Mouse (Mus musculus) midbrain, embryonic 16.5 days (tissue): ENCODE measurements around the gene Siglec1. TPM values are rescaled to one million over a fixed set of nuclear protein-coding genes. Genes with fewer than 3 reads are reported as not detected.
"Not testable (repeated sequence)": the region's sequence is repeated elsewhere in the genome, so short reads cannot be mapped to it uniquely, and the experiment has no call there.

ENCODE experiments used
- ATAC-seq: fragments of 200-750 bp; cut with Nextera tagmentation; 2 replicates; pipeline ENCODE4 v1.8.0; 2017; ENCODE audit warnings: moderate TSS enrichment
- H3K27ac ChIP-seq: fragments of 300-500 bp; sonication (generic); 2 replicates; pipeline ENCODE4 v1.5.1; 2014; ENCODE audit warnings: mild to moderate bottlenecking, low read length, mixed read lengths
- H3K27me3 ChIP-seq: fragments of 300-500 bp; sonication (generic); 2 replicates; pipeline ENCODE4 v1.6.1; 2014; ENCODE audit warnings: low read depth, low read length, mixed read lengths; ENCODE audit not compliant: control insufficient read depth, insufficient read depth
- H3K36me3 ChIP-seq: fragments of 300-500 bp; sonication (generic); 2 replicates; pipeline ENCODE4 v1.6.1; 2014; ENCODE audit warnings: mild to moderate bottlenecking, low read length, moderate library complexity, mixed read lengths; ENCODE audit not compliant: control insufficient read depth, insufficient read depth
- H3K4me1 ChIP-seq: fragments of 300-500 bp; sonication (generic); 2 replicates; pipeline ENCODE4 v1.6.1; 2014; ENCODE audit warnings: mild to moderate bottlenecking, low read length, mixed read lengths; ENCODE audit not compliant: control insufficient read depth, insufficient read depth
- H3K4me2 ChIP-seq: fragments of 300-500 bp; sonication (generic); 2 replicates; pipeline ENCODE4 v1.6.1; 2014; ENCODE audit warnings: mild to moderate bottlenecking, low read length, mixed read lengths
- H3K4me3 ChIP-seq: fragments of 300-500 bp; sonication (generic); 2 replicates; pipeline ENCODE4 v1.5.1; 2014; ENCODE audit warnings: low read depth, mild to moderate bottlenecking, low read length, moderate library complexity, mixed read lengths
- H3K9ac ChIP-seq: fragments of 300-500 bp; sonication (generic); 2 replicates; pipeline ENCODE4 v1.6.1; 2014; ENCODE audit warnings: low read depth, low read length, mixed read lengths
- H3K9me3 ChIP-seq: fragments of 300-500 bp; sonication (generic); replicated peaks from 2 replicates; pipeline ENCODE4 v1.6.1; 2014; ENCODE audit warnings: mild to moderate bottlenecking, low read length, mixed read lengths; ENCODE audit not compliant: control insufficient read depth, poor library complexity, severe bottlenecking
- WGBS: fragments of 180-500 bp; shearing (Covaris S2); extraction: QIAGEN DNeasy Blood & Tissue Kit; methylation state at CpG from one replicate; pipeline ENCODE4 v1.1.7; 2014; 5-methylcytosine and 5-hydroxymethylcytosine counted together
- polyA plus RNA-seq: library from polyadenylated mRNA; unstranded; fragments of >200 nt; fragmentation: Nextera tagmentation; extraction: Ambion mirVana; gene quantifications from 2 replicates; pipeline ENCODE4 v1.2.1, GENCODE M21; 2015

Gene Siglec1
- polyA plus RNA-seq, 1 experiment from 2014 or later: 0.18 TPM

- H3K9me3 ChIP-seq, H3K27me3 ChIP-seq, H3K4me1 ChIP-seq, H3K36me3 ChIP-seq, H3K4me3 ChIP-seq, H3K9ac ChIP-seq, ATAC-seq, H3K27ac ChIP-seq, H3K4me2 ChIP-seq: not testable (repeated sequence)
- WGBS: 70% methylated on average over 4 of the region's 4 CpGs
These were observed 18.5 kb upstream of the Siglec1 start for GRCm38 (mm10) chr2:131105061-131105460.

- H3K27me3 ChIP-seq: no peaks in the 10 kb centered on the region
- H3K9ac ChIP-seq: no peak overlapping the region
- no peak overlapping the region for H3K27ac ChIP-seq
- no peak for ATAC-seq
- no peaks in the 10 kb centered on the region for H3K9me3 ChIP-seq
- no peak overlapping the region for H3K4me3 ChIP-seq
- no peak overlapping the region for H3K4me2 ChIP-seq
- WGBS: 94% methylated on average over 4 of the region's 4 CpGs
- H3K36me3 ChIP-seq: no peaks in the 10 kb centered on the region
- no peaks in the 10 kb centered on the region for H3K4me1 ChIP-seq
These were observed 17.5 kb upstream of the Siglec1 start for GRCm38 (mm10) chr2:131104021-131104420.

GRCm38 (mm10) chr2:131101530-131101929 is 15.0 kb upstream of the Siglec1 start:
- Histone ChIP-seq H3K27me3 (no peaks in the 10 kb centered on the region), H3K36me3 (no peaks in the 10 kb centered on the region), H3K4me1 (no peaks in the 10 kb centered on the region), H3K4me3 (no peak overlapping the region), H3K9me3 (no peaks in the 10 kb centered on the region), H3K4me2 (no peak overlapping the region), H3K27ac (no peak overlapping the region), H3K9ac (no peak overlapping the region)
- 55% methylated on average over 3 of the region's 3 CpGs for WGBS
- no peak for ATAC-seq

GRCm38 (mm10) chr2:131097087-131097486 is 10.5 kb upstream of the Siglec1 start:
- Histone ChIP-seq H3K27ac (no peak overlapping the region), H3K9ac (no peak overlapping the region), H3K4me1 (no peaks in the 10 kb centered on the region), H3K4me2 (no peak overlapping the region), H3K27me3 (no peaks in the 10 kb centered on the region), H3K36me3 (no peaks in the 10 kb centered on the region), H3K4me3 (no peak overlapping the region), H3K9me3 (no peaks in the 10 kb centered on the region)
- ATAC-seq: no peak
- WGBS: 82% methylated on average over 4 of the region's 4 CpGs

- H3K4me1 ChIP-seq: no peaks in the 10 kb centered on the region
- no peaks in the 10 kb centered on the region for H3K9me3 ChIP-seq
- H3K36me3 ChIP-seq: no peaks in the 10 kb centered on the region
- ATAC-seq: no peak
- H3K4me2 ChIP-seq: no peak overlapping the region
- H3K9ac ChIP-seq: no peak overlapping the region
- H3K4me3 ChIP-seq: no peak overlapping the region
- H3K27ac ChIP-seq: no peak overlapping the region
- WGBS: 25% methylated on average over 9 of the region's 9 CpGs
- H3K27me3 ChIP-seq: no peaks in the 10 kb centered on the region
These were observed 9.7 kb upstream of the Siglec1 start for GRCm38 (mm10) chr2:131096101-131096795.

- Histone ChIP-seq H3K9me3 (no peaks in the 10 kb centered on the region), H3K4me2 (no peak overlapping the region), H3K27me3 (no peaks in the 10 kb centered on the region), H3K4me3 (no peak overlapping the region), H3K27ac (no peak overlapping the region), H3K9ac (no peak overlapping the region), H3K36me3 (no peaks in the 10 kb centered on the region), H3K4me1 (no peaks in the 10 kb centered on the region)
- ATAC-seq: no peak
- WGBS: 0% methylated on average over 1 of the region's 1 CpGs
These were observed 8.3 kb upstream of the Siglec1 start for GRCm38 (mm10) chr2:131094823-131095222.

- H3K9me3 ChIP-seq: no peaks in the 10 kb centered on the region
- H3K36me3 ChIP-seq: no peaks in the 10 kb centered on the region
- no peak overlapping the region for H3K4me3 ChIP-seq
- H3K9ac ChIP-seq: no peak overlapping the region
- H3K27ac ChIP-seq: no peak overlapping the region
- 90% methylated on average over 5 of the region's 5 CpGs for WGBS
- no peaks in the 10 kb centered on the region for H3K4me1 ChIP-seq
- no peaks in the 10 kb centered on the region for H3K27me3 ChIP-seq
- ATAC-seq: no peak
- H3K4me2 ChIP-seq: no peak overlapping the region
These were observed 7.0 kb upstream of the Siglec1 start for GRCm38 (mm10) chr2:131093577-131093976.

GRCm38 (mm10) chr2:131090852-131091251 is 4.3 kb upstream of the Siglec1 start:
- Histone ChIP-seq H3K4me3 (no peak overlapping the region), H3K4me2 (no peak overlapping the region), H3K27ac (no peak overlapping the region), H3K9ac (no peak overlapping the region), H3K36me3 (no peaks in the 10 kb centered on the region), H3K27me3 (no peaks in the 10 kb centered on the region), H3K4me1 (no peaks in the 10 kb centered on the region), H3K9me3 (no peaks in the 10 kb centered on the region)
- WGBS: 87% methylated on average over 3 of the region's 3 CpGs
- no peak for ATAC-seq

- Histone ChIP-seq H3K9ac (no peak overlapping the region), H3K4me2 (no peak overlapping the region), H3K27ac (no peak overlapping the region), H3K9me3 (no peaks in the 10 kb centered on the region), H3K27me3 (no peaks in the 10 kb centered on the region), H3K4me3 (no peak overlapping the region), H3K36me3 (no peaks in the 10 kb centered on the region), H3K4me1 (no peaks in the 10 kb centered on the region)
- no peak for ATAC-seq
- 85% methylated on average over 1 of the region's 1 CpGs for WGBS
These were observed 3.1 kb upstream of the Siglec1 start for GRCm38 (mm10) chr2:131089634-131090033.
